Mouse (Mus musculus) hindbrain, embryonic 13.5 days (tissue): Measurements from ENCODE around the gene Gp1bb. TPM values are rescaled to one million over a fixed set of nuclear protein-coding genes. Genes with fewer than 3 reads are reported as not detected.

ENCODE experiments used
- ATAC-seq: fragments of 200-750 bp; cut with Nextera tagmentation; 2 replicates; pipeline ENCODE4 v1.8.0; 2017; ENCODE audit warnings: moderate TSS enrichment; ENCODE audit not compliant: low FRiP score
- H3K27ac ChIP-seq: fragments of 300-500 bp; sonication (generic); 2 replicates; pipeline ENCODE4 v1.5.1; 2015; ENCODE audit warnings: inconsistent platforms, mild to moderate bottlenecking, moderate library complexity
- H3K27me3 ChIP-seq: fragments of 300-500 bp; sonication (generic); 2 replicates; pipeline ENCODE4 v1.6.1; 2015; ENCODE audit warnings: mild to moderate bottlenecking, inconsistent platforms
- H3K36me3 ChIP-seq: fragments of 300-500 bp; sonication (generic); 2 replicates; pipeline ENCODE4 v1.6.1; 2015; ENCODE audit warnings: mild to moderate bottlenecking, inconsistent platforms
- H3K4me1 ChIP-seq: fragments of 300-500 bp; sonication (generic); replicated peaks from 2 replicates; pipeline ENCODE4 v1.6.1; 2015; ENCODE audit warnings: inconsistent platforms
- H3K4me2 ChIP-seq: fragments of 300-500 bp; sonication (generic); 2 replicates; pipeline ENCODE4 v1.6.1; 2015; ENCODE audit warnings: inconsistent platforms, mild to moderate bottlenecking, moderate library complexity
- H3K4me3 ChIP-seq: fragments of 300-500 bp; sonication (generic); 2 replicates; pipeline ENCODE4 v1.5.1; 2015; ENCODE audit warnings: mild to moderate bottlenecking, inconsistent platforms
- H3K9ac ChIP-seq: fragments of 300-500 bp; sonication (generic); 2 replicates; pipeline ENCODE4 v1.6.1; 2015; ENCODE audit warnings: mild to moderate bottlenecking, inconsistent platforms
- H3K9me3 ChIP-seq: fragments of 300-500 bp; sonication (generic); 2 replicates; pipeline ENCODE4 v1.6.1; 2016; ENCODE audit warnings: inconsistent platforms
- WGBS: fragments of 180-500 bp; shearing (Covaris S2); methylation state at CpG from one replicate; pipeline ENCODE4 v1.1.7; 2015; 5-methylcytosine and 5-hydroxymethylcytosine counted together
- polyA plus RNA-seq: library from polyadenylated mRNA; unstranded; fragments of >200 nt; fragmentation: Nextera tagmentation; extraction: Ambion mirVana; gene quantifications from 2 replicates; pipeline ENCODE4 v1.2.1, GENCODE M21; 2015

Gene Gp1bb
- polyA plus RNA-seq, result 11.2 and 11.9 TPM in 2 replicates

GRCm38 (mm10) chr16:18622019-18622418 is at the start of gene Gp1bb:
Gp1bb (minus strand) TSS chr16:18622403.
- no peak for ATAC-seq
- H3K4me2 ChIP-seq, result peak within 1 kb of the TSS; percentile 65
- H3K4me1 ChIP-seq, result peaks cover 46% of the 10 kb centered on the region
- peak within 1 kb of the TSS; percentile 60 for H3K9ac ChIP-seq
- peaks cover 53% of the 10 kb centered on the region for H3K36me3 ChIP-seq
- peaks cover 87% of the 10 kb centered on the region for H3K27me3 ChIP-seq
- H3K4me3 ChIP-seq, result peak within 1 kb of the TSS; percentile 41
- WGBS, result 11% methylated on average over 17 of the region's 17 CpGs
- no peaks in the 10 kb centered on the region for H3K9me3 ChIP-seq
- no peak within 1 kb of the TSS for H3K27ac ChIP-seq

GRCm38 (mm10) chr16:18669914-18670313 is 47.7 kb upstream of the Gp1bb start:
- H3K9me3 ChIP-seq, result no peaks in the 10 kb centered on the region
- H3K27ac ChIP-seq, result no peak overlapping the region
- ATAC-seq, result no peak
- H3K9ac ChIP-seq, result no peak overlapping the region
- no peaks in the 10 kb centered on the region for H3K4me1 ChIP-seq
- WGBS, result 81% methylated on average over 6 of the region's 6 CpGs
- no peak overlapping the region for H3K4me2 ChIP-seq
- H3K4me3 ChIP-seq, result no peak overlapping the region
- no peaks in the 10 kb centered on the region for H3K27me3 ChIP-seq
- H3K36me3 ChIP-seq, result no peaks in the 10 kb centered on the region

DNA sequence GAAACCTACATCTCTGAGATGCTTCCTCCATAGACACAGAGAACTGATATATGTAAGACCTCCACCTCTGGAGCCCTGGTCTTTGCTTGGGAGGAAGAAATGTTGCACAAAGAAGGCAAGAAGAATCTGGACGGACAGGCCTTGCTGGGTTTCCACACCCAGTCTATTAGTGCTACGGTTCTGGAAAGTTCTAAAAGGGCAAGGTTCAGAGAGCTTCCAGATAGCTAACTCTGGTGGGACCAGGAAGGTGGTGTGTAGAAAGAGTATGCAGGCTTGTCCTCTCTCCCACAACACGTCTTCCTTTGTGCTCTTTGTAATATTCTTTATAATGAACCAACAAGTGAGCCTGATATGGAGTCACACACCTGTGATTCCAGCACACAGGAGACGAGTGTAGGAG is 36.4 kb upstream of the Gp1bb start:
- Histone ChIP-seq H3K27ac (no peak overlapping the region), H3K4me3 (no peak overlapping the region), H3K4me2 (no peak overlapping the region), H3K27me3 (no peaks in the 10 kb centered on the region), H3K9ac (no peak overlapping the region), H3K36me3 (no peaks in the 10 kb centered on the region), H3K9me3 (peaks cover 3% of the 10 kb centered on the region), H3K4me1 (no peaks in the 10 kb centered on the region)
- no peak for ATAC-seq
- 84% methylated on average over 4 of the region's 4 CpGs for WGBS

DNA sequence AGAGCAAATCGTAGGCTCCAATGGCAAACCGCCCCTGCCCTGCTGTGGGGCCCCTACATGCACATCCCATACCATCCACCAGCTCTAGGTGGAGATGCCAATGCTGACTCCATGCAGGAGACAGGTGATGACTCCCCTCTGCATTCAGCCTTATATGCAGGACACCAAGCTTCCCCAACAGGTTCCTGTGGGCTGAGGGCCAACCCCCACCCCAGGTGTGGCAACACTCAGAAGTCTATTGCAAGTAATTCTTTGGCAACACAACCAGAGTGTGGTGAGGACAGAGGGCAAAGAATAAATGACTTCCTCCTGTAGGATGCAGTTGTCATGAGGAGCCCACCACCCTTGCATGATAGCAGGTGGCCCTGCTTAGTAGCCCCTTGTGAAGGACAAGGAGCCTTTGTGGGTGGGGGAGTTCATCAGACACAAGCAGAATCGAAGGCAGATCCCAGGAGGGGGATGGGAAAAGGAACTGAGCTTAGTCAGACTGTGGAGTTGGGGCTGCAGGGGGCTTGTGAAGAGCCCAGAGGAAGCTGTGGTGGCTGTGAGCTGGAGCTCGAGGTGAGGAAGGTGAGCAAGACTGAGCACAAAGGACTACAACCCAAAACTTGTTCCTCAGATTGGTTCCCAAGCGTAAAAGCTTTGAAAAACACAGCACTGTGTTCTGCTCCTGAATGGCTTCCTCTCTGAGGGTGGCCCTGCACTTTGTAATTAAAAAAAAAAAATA is 33.3 kb upstream of the Gp1bb start:
- Histone ChIP-seq H3K9ac (no peak overlapping the region), H3K36me3 (no peaks in the 10 kb centered on the region), H3K4me2 (no peak overlapping the region), H3K9me3 (peaks cover 3% of the 10 kb centered on the region), H3K4me1 (no peaks in the 10 kb centered on the region), H3K27ac (no peak overlapping the region), H3K27me3 (no peaks in the 10 kb centered on the region), H3K4me3 (no peak overlapping the region)
- no peak for ATAC-seq
- WGBS, result 64% methylated on average over 5 of the region's 5 CpGs

- 91% methylated on average over 6 of the region's 6 CpGs for WGBS
- H3K36me3 ChIP-seq, result no peaks in the 10 kb centered on the region
- no peaks in the 10 kb centered on the region for H3K27me3 ChIP-seq
- H3K4me2 ChIP-seq, result no peak overlapping the region
- no peak overlapping the region for H3K27ac ChIP-seq
- H3K9me3 ChIP-seq, result no peaks in the 10 kb centered on the region
- ATAC-seq, result no peak
- H3K9ac ChIP-seq, result no peak overlapping the region
- no peaks in the 10 kb centered on the region for H3K4me1 ChIP-seq
- H3K4me3 ChIP-seq, result no peak overlapping the region
Measured at GRCm38 (mm10) chr16:18653290-18654160, 31.3 kb upstream of the Gp1bb start.

DNA sequence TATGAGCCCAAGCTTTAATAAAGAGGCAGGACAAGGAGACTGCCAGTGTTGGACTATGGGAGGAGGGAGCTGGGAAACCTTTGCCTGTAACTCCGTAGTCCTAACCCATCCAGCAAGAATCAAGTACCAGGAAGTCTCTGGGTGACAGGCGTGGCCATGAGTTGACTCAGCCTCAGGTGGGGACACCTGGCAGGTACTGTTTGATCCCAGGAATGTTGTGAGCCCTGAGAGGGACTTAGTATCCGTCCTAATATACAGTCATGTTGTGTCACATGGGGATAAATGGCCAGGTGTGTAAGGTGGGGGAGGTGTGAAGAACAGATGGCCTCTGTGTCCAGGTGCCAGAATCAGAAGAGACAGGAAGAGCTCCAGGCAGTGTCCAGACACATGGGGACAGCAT is 26.9 kb upstream of the Gp1bb start:
- H3K4me2 ChIP-seq, result no peak overlapping the region
- H3K9me3 ChIP-seq, result no peaks in the 10 kb centered on the region; the same call in 1 of the 2 replicates
- ATAC-seq, result no peak
- no peak overlapping the region for H3K9ac ChIP-seq
- H3K27ac ChIP-seq, result no peak overlapping the region
- no peak overlapping the region for H3K4me3 ChIP-seq
- H3K27me3 ChIP-seq, result no peaks in the 10 kb centered on the region
- 76% methylated on average over 3 of the region's 3 CpGs for WGBS
- no peaks in the 10 kb centered on the region for H3K36me3 ChIP-seq
- H3K4me1 ChIP-seq, result peaks cover 3% of the 10 kb centered on the region; the same call in 1 of the 2 replicates

DNA sequence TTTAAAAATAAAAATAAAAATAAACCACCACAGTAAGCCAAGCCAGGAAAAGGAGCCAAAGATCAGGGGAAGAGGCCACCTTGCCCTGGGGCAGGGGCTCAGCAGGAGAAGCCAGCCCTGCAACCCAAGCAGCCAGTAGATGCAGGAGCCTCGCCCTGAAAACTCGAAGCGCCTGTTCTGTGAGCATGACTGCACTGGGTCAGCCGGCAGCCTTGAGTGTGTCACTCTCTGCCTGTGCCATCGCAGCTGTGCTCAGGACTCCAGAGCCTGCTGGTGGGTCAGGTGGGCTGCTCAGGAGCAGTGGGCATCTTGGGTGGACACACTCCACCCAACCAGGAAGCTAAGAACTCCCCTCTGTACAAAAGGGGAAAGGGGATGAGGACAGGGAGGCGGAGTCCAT is 23.1 kb upstream of the Gp1bb start:
- H3K27ac ChIP-seq, result no peak overlapping the region
- H3K9me3 ChIP-seq, result no peaks in the 10 kb centered on the region; the same call in 1 of the 2 replicates
- H3K27me3 ChIP-seq, result no peaks in the 10 kb centered on the region
- H3K9ac ChIP-seq, result peak overlapping the region; percentile 35; the same call in 1 of the 2 replicates
- WGBS, result 74% methylated on average over 6 of the region's 6 CpGs
- ATAC-seq, result no peak
- H3K4me2 ChIP-seq, result no peak overlapping the region
- H3K36me3 ChIP-seq, result no peaks in the 10 kb centered on the region
- no peak overlapping the region for H3K4me3 ChIP-seq
- peaks cover 3% of the 10 kb centered on the region; the same call in 1 of the 2 replicates for H3K4me1 ChIP-seq

GRCm38 (mm10) chr16:18644485-18644884 is 22.3 kb upstream of the Gp1bb start:
- no peak overlapping the region for H3K9ac ChIP-seq
- no peaks in the 10 kb centered on the region for H3K36me3 ChIP-seq
- no peak overlapping the region for H3K27ac ChIP-seq
- H3K4me3 ChIP-seq, result no peak overlapping the region
- no peaks in the 10 kb centered on the region for H3K27me3 ChIP-seq
- H3K9me3 ChIP-seq, result no peaks in the 10 kb centered on the region; the same call in 1 of the 2 replicates
- no peak overlapping the region for H3K4me2 ChIP-seq
- no peak for ATAC-seq
- H3K4me1 ChIP-seq, result peaks cover 3% of the 10 kb centered on the region; the same call in 1 of the 2 replicates
- WGBS, result 75% methylated on average over 4 of the region's 4 CpGs

DNA sequence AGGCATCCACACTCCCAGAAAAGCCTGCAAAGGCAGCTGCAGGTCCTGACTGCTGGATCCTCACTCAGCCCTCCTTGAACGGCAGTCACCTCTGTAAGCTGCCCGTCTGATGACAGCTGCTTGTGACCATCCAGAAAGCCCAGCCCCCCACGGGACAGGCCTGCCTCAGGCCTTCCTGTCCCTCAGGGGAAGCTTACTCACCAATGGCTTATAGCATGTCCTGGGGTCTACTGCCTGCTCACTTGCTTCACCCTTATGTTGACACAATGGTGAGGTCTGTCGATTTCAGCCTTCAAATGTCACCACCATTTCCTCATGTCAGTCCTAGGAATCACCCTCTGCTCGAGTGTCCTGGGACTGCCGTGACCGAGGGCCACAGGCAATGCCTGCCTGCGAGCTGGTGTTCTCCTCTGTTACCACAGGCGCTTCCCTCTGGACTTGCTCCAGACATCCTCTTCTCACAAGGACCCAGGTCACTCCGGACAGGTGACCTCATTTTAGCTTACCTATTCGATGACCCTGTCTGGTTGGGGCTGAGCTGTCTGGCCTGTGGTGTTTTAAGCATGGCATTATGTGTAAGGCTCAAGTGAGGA is 21.3 kb upstream of the Gp1bb start:
- H3K4me1 ChIP-seq, result peaks cover 3% of the 10 kb centered on the region; the same call in 1 of the 2 replicates
- no peak overlapping the region for H3K27ac ChIP-seq
- H3K4me3 ChIP-seq, result no peak overlapping the region
- H3K9me3 ChIP-seq, result no peaks in the 10 kb centered on the region; the same call in 1 of the 2 replicates
- 82% methylated on average over 11 of the region's 11 CpGs for WGBS
- no peaks in the 10 kb centered on the region for H3K36me3 ChIP-seq
- no peak overlapping the region for H3K9ac ChIP-seq
- no peak overlapping the region for H3K4me2 ChIP-seq
- ATAC-seq, result no peak
- 0 out of 2 replicates have a peak, but pooled peaks cover 1% of the 10 kb centered on the region for H3K27me3 ChIP-seq

DNA sequence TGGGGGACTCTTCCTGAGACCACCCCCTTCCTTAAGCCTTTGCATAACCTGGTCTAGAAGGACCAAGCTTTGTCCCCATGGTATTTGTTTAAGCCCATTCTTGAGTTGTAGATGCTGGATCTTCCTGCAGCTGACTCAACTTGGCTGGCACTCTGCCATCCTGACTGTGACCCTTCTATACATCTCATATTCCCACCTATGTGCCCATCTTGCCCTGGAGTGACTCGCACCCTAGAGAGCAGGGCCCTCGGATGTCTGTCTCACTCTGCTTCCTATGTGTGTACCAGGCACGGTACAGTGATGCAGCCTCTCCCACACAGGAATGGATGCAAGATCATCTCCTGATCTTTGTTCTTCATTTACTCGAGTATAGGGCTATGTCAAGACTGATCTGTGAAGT is 20.7 kb upstream of the Gp1bb start:
- Histone ChIP-seq H3K36me3 (no peaks in the 10 kb centered on the region), H3K27ac (no peak overlapping the region), H3K9ac (no peak overlapping the region)

GRCm38 (mm10) chr16:18642291-18642690 is 20.1 kb upstream of the Gp1bb start:
- 0 out of 2 replicates have a peak, but pooled peaks cover 3% of the 10 kb centered on the region for H3K27me3 ChIP-seq
- no peaks in the 10 kb centered on the region for H3K36me3 ChIP-seq
- H3K4me1 ChIP-seq, result peaks cover 3% of the 10 kb centered on the region; the same call in 1 of the 2 replicates
- no peak overlapping the region for H3K27ac ChIP-seq
- H3K9ac ChIP-seq, result no peak overlapping the region
- no peak overlapping the region for H3K4me3 ChIP-seq
- 44% methylated on average over 7 of the region's 7 CpGs for WGBS
- no peak for ATAC-seq
- H3K4me2 ChIP-seq, result no peak overlapping the region
- no peaks in the 10 kb centered on the region for H3K9me3 ChIP-seq

More for the DNA sequence above, 20.7 kb upstream of the Gp1bb start:
- 0 out of 2 replicates have a peak, but pooled peaks cover 3% of the 10 kb centered on the region for H3K27me3 ChIP-seq
- no peak for ATAC-seq
- no peaks in the 10 kb centered on the region for H3K9me3 ChIP-seq
- H3K4me1 ChIP-seq, result peaks cover 3% of the 10 kb centered on the region; the same call in 1 of the 2 replicates
- no peak overlapping the region for H3K4me3 ChIP-seq
- WGBS, result 84% methylated on average over 4 of the region's 4 CpGs
- no peak overlapping the region for H3K4me2 ChIP-seq

DNA sequence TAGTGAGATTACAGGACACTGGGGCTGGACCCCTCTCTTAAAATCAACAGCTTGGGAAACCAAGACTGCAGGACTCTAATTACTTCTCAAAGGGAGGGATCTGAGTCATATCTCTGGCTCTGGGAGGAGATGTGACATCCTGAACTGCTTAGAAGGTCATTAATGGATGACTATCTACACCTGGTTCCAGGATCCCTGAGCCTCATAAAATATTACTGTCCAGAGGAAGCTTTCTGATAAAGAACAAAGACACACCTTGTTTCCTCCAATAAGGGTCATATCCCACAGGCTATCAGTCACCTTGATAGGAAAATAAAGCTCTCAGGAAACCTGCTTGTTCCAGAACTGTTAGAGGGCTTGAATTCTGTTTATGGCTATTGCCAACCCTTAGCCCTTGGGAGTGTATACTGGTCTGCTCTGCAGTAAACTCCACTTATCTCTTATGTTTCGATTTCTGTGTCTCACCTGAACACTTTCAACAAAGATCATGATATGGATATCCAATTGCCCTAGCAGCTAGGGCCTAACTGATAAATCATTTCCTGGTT is 17.3 kb upstream of the Gp1bb start:
- no peak overlapping the region for H3K27ac ChIP-seq
- no peak overlapping the region for H3K9ac ChIP-seq
- H3K36me3 ChIP-seq, result no peaks in the 10 kb centered on the region
- no peak for ATAC-seq
- no peaks in the 10 kb centered on the region for H3K9me3 ChIP-seq
- H3K4me3 ChIP-seq, result no peak overlapping the region
- no peak overlapping the region for H3K4me2 ChIP-seq
- 0 out of 2 replicates have a peak, but pooled peaks cover 7% of the 10 kb centered on the region for H3K27me3 ChIP-seq
- no peaks in the 10 kb centered on the region for H3K4me1 ChIP-seq
- WGBS, result 89% methylated on average over 1 of the region's 1 CpGs
